Mouse (Mus musculus): ENCODE data around the gene Rdh19. TPM values are rescaled to one million over a fixed set of nuclear protein-coding genes. Genes with fewer than 3 reads are reported as not detected.
"Not testable (repeated sequence)": the region's sequence is repeated elsewhere in the genome, so short reads cannot be mapped to it uniquely, and the experiment has no call there.

Rdh19 gene
- polyA plus RNA-seq, 1 experiment from 2014 or later: not detected

- DNase-seq (ENCODE audit: low spot score) (no peak), ATAC-seq (no peak)
- Histone ChIP-seq H3K9me3 (replicated peaks; ENCODE audit: control insufficient read depth, low read length) (no peaks in the 10 kb centered on the region), H3K36me3 (ENCODE audit: control insufficient read depth, insufficient read depth, low read length) (no peaks in the 10 kb centered on the region), H3K9ac (ENCODE audit: low read length) (no peak overlapping the region), H3K27me3 (replicated peaks; ENCODE audit: control insufficient read depth, insufficient read depth, low read length) (no peaks in the 10 kb centered on the region), H3K4me2 (ENCODE audit: low read length) (no peak overlapping the region), H3K27ac (ENCODE audit: low read depth, low read length) (no peak overlapping the region), H3K4me3 (ENCODE audit: low read depth, low read length) (no peak overlapping the region), H3K4me1 (ENCODE audit: control insufficient read depth, insufficient read depth, low read length) (no peaks in the 10 kb centered on the region)
- 59% methylated on average over 1 of the region's 1 CpGs for WGBS
Observed at GRCm38 (mm10) chr10:127891481-127891880, 41.8 kb downstream of the Rdh19 start.

DNA sequence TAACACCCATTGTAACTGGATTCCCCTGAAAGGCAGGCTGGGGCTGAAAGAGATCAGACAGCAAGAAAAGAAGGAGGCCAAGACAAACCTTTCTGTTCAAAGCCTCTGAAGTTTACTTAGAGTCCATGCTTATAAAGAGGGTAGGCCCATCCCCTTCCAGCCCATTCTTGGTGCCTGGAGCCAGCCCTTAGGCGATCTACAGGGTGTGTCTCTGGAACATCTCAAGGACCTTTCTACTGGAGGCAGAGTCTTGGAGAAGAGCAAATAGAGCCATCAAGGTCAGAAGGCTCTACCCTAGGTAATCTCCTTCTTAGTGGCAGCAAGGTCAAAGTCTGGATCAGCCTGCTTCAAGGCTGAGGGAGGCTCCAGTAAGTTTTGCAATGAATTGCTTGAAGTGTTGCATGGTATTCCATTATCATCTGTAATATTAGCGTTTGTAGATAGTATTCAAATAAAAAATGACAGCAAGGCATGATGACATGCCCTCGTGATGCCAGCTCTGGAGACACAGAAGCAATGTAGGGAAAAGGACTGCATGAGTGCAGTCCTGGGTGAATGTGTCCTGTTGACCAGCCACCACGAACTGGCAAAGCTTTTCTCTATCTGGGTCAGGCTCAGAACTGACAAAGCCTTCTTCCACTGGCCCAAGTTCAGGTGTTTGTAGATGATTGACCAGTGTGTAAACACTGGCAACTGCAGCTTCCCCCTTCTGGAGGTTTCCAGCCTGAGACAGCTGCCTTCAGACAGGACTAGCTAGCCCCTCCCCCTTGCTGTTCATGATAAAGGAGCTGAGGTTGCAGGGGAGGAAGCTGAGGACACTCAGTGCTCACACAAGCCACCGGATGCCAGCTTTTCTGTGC is 43.7 kb downstream of the Rdh19 start:
- not testable (repeated sequence) for H3K4me2 ChIP-seq (ENCODE audit: low read length); H3K36me3 ChIP-seq (ENCODE audit: control insufficient read depth, insufficient read depth, low read length); ATAC-seq; H3K9me3 ChIP-seq (replicated peaks; ENCODE audit: control insufficient read depth, low read length); H3K4me3 ChIP-seq (ENCODE audit: low read depth, low read length); DNase-seq (ENCODE audit: low spot score); H3K27ac ChIP-seq (ENCODE audit: low read depth, low read length); H3K9ac ChIP-seq (ENCODE audit: low read length); H3K4me1 ChIP-seq (ENCODE audit: control insufficient read depth, insufficient read depth, low read length); H3K27me3 ChIP-seq (replicated peaks; ENCODE audit: control insufficient read depth, insufficient read depth, low read length)
- 70% methylated on average over 5 of the region's 5 CpGs for WGBS

GRCm38 (mm10) chr10:127896705-127897104 is 47.0 kb downstream of the Rdh19 start:
- no peaks in the 10 kb centered on the region for H3K9me3 ChIP-seq (replicated peaks; ENCODE audit: control insufficient read depth, low read length)

GRCm38 (mm10) chr10:127897506-127897905 is 47.8 kb downstream of the Rdh19 start:
- no peaks in the 10 kb centered on the region for H3K4me1 ChIP-seq (ENCODE audit: control insufficient read depth, insufficient read depth, low read length)
- 92% methylated on average over 3 of the region's 3 CpGs for WGBS
- H3K4me2 ChIP-seq (ENCODE audit: low read length): no peak overlapping the region
- H3K9me3 ChIP-seq (replicated peaks; ENCODE audit: control insufficient read depth, low read length): no peaks in the 10 kb centered on the region
- H3K27ac ChIP-seq (ENCODE audit: low read depth, low read length): no peak overlapping the region
- no peak overlapping the region for H3K9ac ChIP-seq (ENCODE audit: low read length)
- no peaks in the 10 kb centered on the region for H3K27me3 ChIP-seq (replicated peaks; ENCODE audit: control insufficient read depth, insufficient read depth, low read length)
- DNase-seq (ENCODE audit: low spot score): no peak
- no peaks in the 10 kb centered on the region for H3K36me3 ChIP-seq (ENCODE audit: control insufficient read depth, insufficient read depth, low read length)
- ATAC-seq: no peak
- no peak overlapping the region for H3K4me3 ChIP-seq (ENCODE audit: low read depth, low read length)

More at GRCm38 (mm10) chr10:127896705-127897104, 47.0 kb downstream of the Rdh19 start:
- Histone ChIP-seq H3K4me2 (ENCODE audit: low read length) (no peak overlapping the region), H3K36me3 (ENCODE audit: control insufficient read depth, insufficient read depth, low read length) (no peaks in the 10 kb centered on the region), H3K4me3 (ENCODE audit: low read depth, low read length) (no peak overlapping the region), H3K27ac (ENCODE audit: low read depth, low read length) (no peak overlapping the region), H3K27me3 (replicated peaks; ENCODE audit: control insufficient read depth, insufficient read depth, low read length) (no peaks in the 10 kb centered on the region), H3K9ac (ENCODE audit: low read length) (no peak overlapping the region), H3K4me1 (ENCODE audit: control insufficient read depth, insufficient read depth, low read length) (no peaks in the 10 kb centered on the region)
- DNase-seq (ENCODE audit: low spot score) (no peak), ATAC-seq (no peak)
- 83% methylated on average over 5 of the region's 5 CpGs for WGBS

DNA sequence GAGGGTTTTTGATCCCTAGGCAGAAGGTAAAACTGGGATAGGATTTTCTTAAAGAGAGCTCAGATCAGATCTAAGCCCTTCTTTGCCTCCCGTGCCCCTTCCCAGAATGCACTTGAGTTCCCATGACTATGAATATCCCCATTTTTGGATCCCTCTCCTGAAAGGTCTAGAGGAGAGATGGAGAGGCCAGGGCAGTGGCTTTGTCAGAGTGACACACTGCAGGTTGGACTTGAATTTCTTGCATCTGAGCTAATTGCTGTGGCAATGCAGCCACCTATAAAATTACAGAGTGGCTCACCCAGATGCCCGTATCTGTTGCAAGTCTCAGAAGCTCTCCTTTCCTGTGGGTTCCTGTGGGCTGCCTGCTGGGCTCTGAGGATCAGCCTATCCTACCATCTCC is 48.5 kb downstream of the Rdh19 start, which contains the start of gene Sdr9c7:
Gene Sdr9c7, plus strand, starts transcription at position 301 of the 400 bp plus-strand sequence.
- Histone ChIP-seq H3K27ac (ENCODE audit: low read depth, low read length) (no peak within 1 kb of the TSS), H3K9me3 (replicated peaks; ENCODE audit: control insufficient read depth, low read length) (no peaks in the 10 kb centered on the region), H3K36me3 (ENCODE audit: control insufficient read depth, insufficient read depth, low read length) (no peaks in the 10 kb centered on the region), H3K27me3 (replicated peaks; ENCODE audit: control insufficient read depth, insufficient read depth, low read length) (no peaks in the 10 kb centered on the region), H3K4me1 (ENCODE audit: control insufficient read depth, insufficient read depth, low read length) (no peaks in the 10 kb centered on the region), H3K4me3 (ENCODE audit: low read depth, low read length) (no peak within 1 kb of the TSS), H3K9ac (ENCODE audit: low read length) (no peak within 1 kb of the TSS), H3K4me2 (ENCODE audit: low read length) (no peak within 1 kb of the TSS)
- no peak for ATAC-seq
- 94% methylated on average over 2 of the region's 2 CpGs for WGBS
- DNase-seq (ENCODE audit: low spot score): no peak

DNA sequence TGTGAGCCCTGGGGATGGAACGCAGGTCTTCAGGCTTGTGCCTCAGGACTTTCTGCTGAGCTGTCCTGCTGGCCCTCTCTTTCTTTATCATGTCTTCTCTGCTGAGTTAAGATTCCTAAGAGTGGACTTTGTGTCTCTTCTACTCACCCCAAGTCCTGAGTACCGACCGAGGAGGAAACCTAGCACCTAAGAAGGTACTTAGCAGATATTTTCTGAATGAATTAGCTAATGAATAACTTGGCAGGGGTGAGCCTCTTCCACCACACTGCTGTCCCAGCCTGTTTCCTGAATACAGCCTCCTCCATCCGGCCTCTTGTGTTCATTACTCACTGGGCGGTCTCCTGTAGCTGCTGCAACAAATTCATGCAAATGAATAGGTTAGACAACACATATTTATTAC is 50.1 kb downstream of the Rdh19 start:
- no peak for ATAC-seq
- H3K36me3 ChIP-seq (ENCODE audit: control insufficient read depth, insufficient read depth, low read length): no peaks in the 10 kb centered on the region
- H3K9me3 ChIP-seq (replicated peaks; ENCODE audit: control insufficient read depth, low read length): no peaks in the 10 kb centered on the region
- no peak for DNase-seq (ENCODE audit: low spot score)
- H3K4me2 ChIP-seq (ENCODE audit: low read length): no peak overlapping the region
- no peaks in the 10 kb centered on the region for H3K4me1 ChIP-seq (ENCODE audit: control insufficient read depth, insufficient read depth, low read length)
- H3K27ac ChIP-seq (ENCODE audit: low read depth, low read length): no peak overlapping the region
- H3K27me3 ChIP-seq (replicated peaks; ENCODE audit: control insufficient read depth, insufficient read depth, low read length): no peaks in the 10 kb centered on the region
- WGBS: 71% methylated on average over 5 of the region's 5 CpGs
- no peak overlapping the region for H3K4me3 ChIP-seq (ENCODE audit: low read depth, low read length)
- H3K9ac ChIP-seq (ENCODE audit: low read length): no peak overlapping the region

GRCm38 (mm10) chr10:127901751-127902150 is 52.0 kb downstream of the Rdh19 start:
- ATAC-seq: no peak
- no peak overlapping the region for H3K27ac ChIP-seq (ENCODE audit: low read depth, low read length)
- no peaks in the 10 kb centered on the region for H3K27me3 ChIP-seq (replicated peaks; ENCODE audit: control insufficient read depth, insufficient read depth, low read length)
- H3K4me2 ChIP-seq (ENCODE audit: low read length): no peak overlapping the region
- H3K9ac ChIP-seq (ENCODE audit: low read length): no peak overlapping the region
- 84% methylated on average over 4 of the region's 4 CpGs for WGBS
- no peak for DNase-seq (ENCODE audit: low spot score)
- no peaks in the 10 kb centered on the region for H3K9me3 ChIP-seq (replicated peaks; ENCODE audit: control insufficient read depth, low read length)
- H3K4me3 ChIP-seq (ENCODE audit: low read depth, low read length): no peak overlapping the region
- H3K36me3 ChIP-seq (ENCODE audit: control insufficient read depth, insufficient read depth, low read length): no peaks in the 10 kb centered on the region
- H3K4me1 ChIP-seq (ENCODE audit: control insufficient read depth, insufficient read depth, low read length): no peaks in the 10 kb centered on the region

DNA sequence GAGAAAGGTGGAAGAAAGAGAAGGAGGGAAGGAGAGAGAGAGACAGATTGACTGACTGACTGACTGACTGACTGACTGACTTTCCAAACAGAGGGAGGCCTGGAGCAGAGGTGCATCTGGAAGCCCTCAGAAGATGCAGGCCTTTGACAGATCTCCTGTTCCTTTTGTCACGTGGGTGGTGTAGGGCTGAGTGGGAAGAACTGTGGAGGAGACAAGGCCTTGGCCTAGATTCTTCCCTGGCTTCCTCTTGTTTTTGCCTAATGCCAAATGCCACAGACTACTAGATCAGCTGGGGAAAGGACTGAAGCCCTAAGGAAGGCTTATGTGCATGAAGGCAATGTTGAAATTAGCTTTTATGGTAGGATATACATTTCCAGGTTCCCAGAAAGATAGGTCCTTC is 53.4 kb downstream of the Rdh19 start:
- H3K9ac ChIP-seq (ENCODE audit: low read length): no peak overlapping the region
- H3K9me3 ChIP-seq (replicated peaks; ENCODE audit: control insufficient read depth, low read length): no peaks in the 10 kb centered on the region
- no peak overlapping the region for H3K27ac ChIP-seq (ENCODE audit: low read depth, low read length)
- H3K4me3 ChIP-seq (ENCODE audit: low read depth, low read length): no peak overlapping the region
- no peak overlapping the region for H3K4me2 ChIP-seq (ENCODE audit: low read length)
- no peak for DNase-seq (ENCODE audit: low spot score)
- 67% methylated on average over 1 of the region's 1 CpGs for WGBS
- H3K27me3 ChIP-seq (replicated peaks; ENCODE audit: control insufficient read depth, insufficient read depth, low read length): no peaks in the 10 kb centered on the region
- no peak for ATAC-seq
- no peaks in the 10 kb centered on the region for H3K36me3 ChIP-seq (ENCODE audit: control insufficient read depth, insufficient read depth, low read length)
- H3K4me1 ChIP-seq (ENCODE audit: control insufficient read depth, insufficient read depth, low read length): no peaks in the 10 kb centered on the region

DNA sequence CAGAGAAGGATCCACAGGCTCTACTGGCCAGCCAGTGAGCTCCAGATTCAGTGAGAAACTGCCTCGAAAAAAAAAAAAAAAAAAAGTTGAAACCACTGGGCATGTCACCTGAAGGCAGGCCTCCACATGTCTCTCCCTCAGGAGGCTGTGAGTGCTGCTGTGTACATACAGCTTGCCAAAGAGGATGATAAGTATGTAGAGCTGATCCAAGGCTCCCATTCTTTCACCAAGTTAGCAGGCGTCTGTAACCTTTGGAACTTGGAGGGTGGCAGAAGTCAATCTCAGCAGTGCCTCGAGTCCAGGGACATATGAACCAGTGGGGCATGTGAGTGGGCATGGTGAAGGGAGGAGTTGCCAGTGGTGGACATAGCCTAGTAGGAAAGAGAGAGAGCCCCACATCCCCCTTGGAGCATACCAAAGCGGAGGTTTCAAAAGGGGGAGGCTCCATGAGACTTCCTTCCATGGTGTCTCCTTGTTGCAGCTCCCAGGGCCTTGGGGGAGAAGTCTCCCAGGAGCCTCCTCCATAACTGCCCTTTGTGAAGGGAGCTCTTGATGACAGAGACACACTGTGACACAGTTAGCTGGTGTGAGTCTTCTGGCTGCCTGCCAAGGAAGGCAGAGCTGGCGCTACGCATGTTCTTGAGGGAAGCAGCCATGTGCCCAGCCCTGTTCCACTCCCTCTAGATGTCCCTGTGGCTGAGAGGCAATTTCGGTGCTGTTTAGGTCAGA is 55.2 kb downstream of the Rdh19 start:
- 66% methylated on average over 7 of the region's 7 CpGs for WGBS
- Histone ChIP-seq H3K27me3 (replicated peaks; ENCODE audit: control insufficient read depth, insufficient read depth, low read length) (no peaks in the 10 kb centered on the region), H3K4me3 (ENCODE audit: low read depth, low read length) (no peak overlapping the region), H3K4me1 (ENCODE audit: control insufficient read depth, insufficient read depth, low read length) (no peaks in the 10 kb centered on the region), H3K27ac (ENCODE audit: low read depth, low read length) (no peak overlapping the region), H3K9ac (ENCODE audit: low read length) (no peak overlapping the region), H3K9me3 (replicated peaks; ENCODE audit: control insufficient read depth, low read length) (no peaks in the 10 kb centered on the region), H3K36me3 (ENCODE audit: control insufficient read depth, insufficient read depth, low read length) (no peaks in the 10 kb centered on the region), H3K4me2 (ENCODE audit: low read length) (no peak overlapping the region)
- peak; percentile 60 for DNase-seq (ENCODE audit: low spot score)
- ATAC-seq: no peak

Measured in forebrain, embryonic 14.5 days (tissue).